Mouse (Mus musculus) cerebellum, adult 2 months (tissue): ENCODE data around the gene Gm15085. TPM values are rescaled to one million over a fixed set of nuclear protein-coding genes. Genes with fewer than 3 reads are reported as not detected.
"Not testable (repeated sequence)": the region's sequence is repeated elsewhere in the genome, so short reads cannot be mapped to it uniquely, and the experiment has no call there.

Experiments used
- DNase-seq, 2 experiments: peaks; one replicate each; pipeline ENCODE4 v3.0.0; 2021
- H3K27ac ChIP-seq: fragments of 200-500 bp; 2 replicates; pipeline ENCODE4 v1.5.1; 2012; ENCODE audit warnings: low read length, control low read depth, inconsistent platforms; ENCODE audit not compliant: insufficient read depth
- H3K27me3 ChIP-seq: fragments of 200-500 bp; 2 replicates; pipeline ENCODE4 v1.6.1; 2012; ENCODE audit warnings: inconsistent platforms, mild to moderate bottlenecking, low read length, moderate library complexity; ENCODE audit not compliant: control insufficient read depth, insufficient read depth
- H3K4me1 ChIP-seq: fragments of 200-500 bp; 2 replicates; pipeline ENCODE4 v1.6.1; 2011; ENCODE audit warnings: low read length; ENCODE audit not compliant: control insufficient read depth, insufficient read depth
- H3K4me3 ChIP-seq: fragments of 200-500 bp; replicated peaks from 2 replicates; pipeline ENCODE3; 2011; ENCODE audit warnings: mild to moderate bottlenecking, low read depth, low read length, control low read depth; ENCODE audit not compliant: insufficient read depth
- WGBS: fragments of 180-500 bp; shearing (Covaris S2); methylation state at CpG from one replicate; pipeline ENCODE4 v1.1.7; 2018; 5-methylcytosine and 5-hydroxymethylcytosine counted together
- polyA plus RNA-seq: library from polyadenylated mRNA; depleted of rRNA; stranded (reverse); fragments of >200 nt; gene quantifications from 2 replicates; pipeline ENCODE4 v1.2.3, GENCODE M21; 2012; rRNA removed

Gm15085 gene
- polyA plus RNA-seq, result not detected in 2 replicates

DNA sequence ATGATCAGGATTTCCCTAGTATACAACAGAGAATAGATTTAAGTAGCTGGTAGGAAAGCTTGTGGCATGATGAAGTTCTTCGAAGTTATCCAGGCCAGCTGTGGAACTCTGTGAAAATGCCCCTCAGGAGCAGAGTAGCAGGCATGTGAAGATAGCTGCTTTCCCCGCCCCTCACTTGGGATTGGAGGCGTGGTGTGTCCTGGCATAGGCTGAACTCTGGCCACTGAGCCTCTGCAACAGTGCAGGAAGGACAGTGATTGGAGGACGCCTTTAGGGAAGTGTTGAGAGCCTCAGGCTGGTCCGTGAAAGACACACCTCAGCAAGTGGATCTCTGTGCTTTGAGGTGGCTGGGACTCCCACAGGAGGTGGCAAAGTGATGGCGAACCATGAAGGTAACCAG is at the start of gene Gm15085:
Gm15085 (plus strand) TSS at position 301 of the 400 bp plus-strand sequence.
- H3K4me1 ChIP-seq, DNase-seq, H3K27me3 ChIP-seq, H3K27ac ChIP-seq, H3K4me3 ChIP-seq: not testable (repeated sequence)
- no CpG with 5 or more reads among the region's 6 CpGs for WGBS

Other genes starting within 250 kb of the Gm15085 start
- gene Gm15093, start 175.2 kb upstream of the Gm15085 start, polyA plus RNA-seq, result not detected in 2 replicates
- not detected in 2 replicates for gene Gm10439, start 147.0 kb downstream of the Gm15085 start, polyA plus RNA-seq